Mouse (Mus musculus) erythroblast, embryonic 14.5 days (primary cell): Measurements from ENCODE around the gene Cd160. TPM values are rescaled to one million over a fixed set of nuclear protein-coding genes. Genes with fewer than 3 reads are reported as not detected.

Experiments
- H3K27me3 ChIP-seq: 2 replicates; pipeline ENCODE4 v1.6.1; 2012; ENCODE audit warnings: inconsistent platforms; ENCODE audit not compliant: control insufficient read depth
- H3K36me3 ChIP-seq: 2 replicates; pipeline ENCODE4 v1.6.1; 2012; ENCODE audit warnings: mild to moderate bottlenecking, inconsistent platforms; ENCODE audit not compliant: control insufficient read depth
- H3K4me1 ChIP-seq: 2 replicates; pipeline ENCODE4 v1.6.1; 2012; ENCODE audit warnings: inconsistent platforms; ENCODE audit not compliant: control insufficient read depth
- H3K4me3 ChIP-seq: replicated peaks from 2 replicates; pipeline ENCODE3; 2012; ENCODE audit warnings: moderate library complexity, mild to moderate bottlenecking, inconsistent platforms
- H3K9me3 ChIP-seq: 2 replicates; pipeline ENCODE4 v1.6.1; 2012; ENCODE audit warnings: low read length, inconsistent platforms, mixed read lengths; ENCODE audit not compliant: control insufficient read depth
- GATA1 ChIP-seq: IDR thresholded peaks from 2 replicates; pipeline ENCODE4 v1.6.1; 2012; ENCODE audit warnings: low read length, inconsistent platforms, mixed read lengths
- TAL1 ChIP-seq: IDR thresholded peaks from 3 replicates; pipeline ENCODE4 v1.6.1; 2012; ENCODE audit warnings: low read length, inconsistent platforms, mixed read lengths
- polyA plus RNA-seq: library from polyadenylated mRNA; stranded (reverse); fragments of >175 nt; gene quantifications from 2 replicates; pipeline ENCODE4 v1.2.3, GENCODE M21; 2012

Cd160 gene
- not detected in 2 replicates for polyA plus RNA-seq

- Histone ChIP-seq H3K27me3 (no peaks in the 10 kb centered on the region), H3K4me3 (peak within 1 kb of the TSS; percentile 29), H3K4me1 (no peaks in the 10 kb centered on the region), H3K36me3 (no peaks in the 10 kb centered on the region), H3K9me3 (no peaks in the 10 kb centered on the region)
- TF ChIP-seq GATA1 (no peak), TAL1 (no peak)
Observed at GRCm38 (mm10) chr3:96828984-96829383, at the start of gene Cd160, which contains the start of gene Pdzk1. Gene Cd160 (minus strand): TSS chr3:96829351. Gene Pdzk1 (plus strand): TSS chr3:96829284.

- Histone ChIP-seq H3K36me3 (peaks cover 84% of the 10 kb centered on the region), H3K4me3 (no peak overlapping the region), H3K4me1 (no peaks in the 10 kb centered on the region), H3K27me3 (no peaks in the 10 kb centered on the region), H3K9me3 (no peaks in the 10 kb centered on the region)
- TF ChIP-seq TAL1: no peak
- TF ChIP-seq GATA1: no peak
Observed at GRCm38 (mm10) chr3:96874808-96875571, 45.8 kb upstream of the Cd160 start.

GRCm38 (mm10) chr3:96872501-96872900, 43.4 kb upstream of the Cd160 start:
- Histone ChIP-seq H3K36me3 (peaks cover 86% of the 10 kb centered on the region), H3K9me3 (no peaks in the 10 kb centered on the region), H3K27me3 (no peaks in the 10 kb centered on the region), H3K4me3 (no peak overlapping the region), H3K4me1 (no peaks in the 10 kb centered on the region)
- TF ChIP-seq GATA1 (no peak), TAL1 (no peak)

GRCm38 (mm10) chr3:96871070-96871469, 41.9 kb upstream of the Cd160 start:
- TF ChIP-seq TAL1 (no peak), GATA1 (no peak)
- Histone ChIP-seq H3K27me3 (no peaks in the 10 kb centered on the region), H3K4me3 (no peak overlapping the region), H3K36me3 (peaks cover 77% of the 10 kb centered on the region), H3K4me1 (no peaks in the 10 kb centered on the region), H3K9me3 (no peaks in the 10 kb centered on the region)

GRCm38 (mm10) chr3:96870270-96870669, 41.1 kb upstream of the Cd160 start:
- TF ChIP-seq GATA1 (no peak), TAL1 (no peak)
- H3K4me1 ChIP-seq: no peaks in the 10 kb centered on the region
- H3K9me3 ChIP-seq: no peaks in the 10 kb centered on the region
- H3K4me3 ChIP-seq: no peak overlapping the region
- peaks cover 71% of the 10 kb centered on the region for H3K36me3 ChIP-seq
- no peaks in the 10 kb centered on the region for H3K27me3 ChIP-seq

GRCm38 (mm10) chr3:96869091-96869490, 39.9 kb upstream of the Cd160 start:
- H3K4me1 ChIP-seq: no peaks in the 10 kb centered on the region
- TF ChIP-seq TAL1: no peak
- no peak for TF ChIP-seq GATA1
- H3K36me3 ChIP-seq: peaks cover 61% of the 10 kb centered on the region
- H3K4me3 ChIP-seq: no peak overlapping the region
- H3K27me3 ChIP-seq: no peaks in the 10 kb centered on the region
- H3K9me3 ChIP-seq: no peaks in the 10 kb centered on the region

GRCm38 (mm10) chr3:96868566-96868965, 39.4 kb upstream of the Cd160 start:
- TF ChIP-seq TAL1 (no peak), GATA1 (no peak)
- Histone ChIP-seq H3K4me3 (no peak overlapping the region), H3K27me3 (no peaks in the 10 kb centered on the region), H3K4me1 (no peaks in the 10 kb centered on the region), H3K36me3 (peaks cover 56% of the 10 kb centered on the region), H3K9me3 (no peaks in the 10 kb centered on the region)

GRCm38 (mm10) chr3:96867863-96868262, 38.7 kb upstream of the Cd160 start:
- no peak for TF ChIP-seq TAL1
- no peak for TF ChIP-seq GATA1
- Histone ChIP-seq H3K9me3 (no peaks in the 10 kb centered on the region), H3K27me3 (no peaks in the 10 kb centered on the region), H3K4me1 (no peaks in the 10 kb centered on the region), H3K36me3 (peaks cover 50% of the 10 kb centered on the region), H3K4me3 (no peak overlapping the region)

- no peak overlapping the region for H3K4me3 ChIP-seq
- H3K4me1 ChIP-seq: no peaks in the 10 kb centered on the region
- TF ChIP-seq GATA1 (no peak), TAL1 (no peak)
- H3K36me3 ChIP-seq: peaks cover 4% of the 10 kb centered on the region
- H3K9me3 ChIP-seq: no peaks in the 10 kb centered on the region
- H3K27me3 ChIP-seq: no peaks in the 10 kb centered on the region
Observed at GRCm38 (mm10) chr3:96860498-96860897, 31.3 kb upstream of the Cd160 start.
